Mouse (Mus musculus) liver, embryonic 14 days (tissue): Measurements from ENCODE around the gene Btbd35f2. TPM values are rescaled to one million over a fixed set of nuclear protein-coding genes. Genes with fewer than 3 reads are reported as not detected.

ENCODE experiments used
- polyA plus RNA-seq: library from polyadenylated mRNA; depleted of rRNA; stranded (reverse); fragments of >200 nt; gene quantifications from 2 replicates; pipeline ENCODE4 v1.2.3, GENCODE M21; 2012; rRNA removed

Btbd35f2 gene
- polyA plus RNA-seq, result not detected in 2 replicates

DNA sequence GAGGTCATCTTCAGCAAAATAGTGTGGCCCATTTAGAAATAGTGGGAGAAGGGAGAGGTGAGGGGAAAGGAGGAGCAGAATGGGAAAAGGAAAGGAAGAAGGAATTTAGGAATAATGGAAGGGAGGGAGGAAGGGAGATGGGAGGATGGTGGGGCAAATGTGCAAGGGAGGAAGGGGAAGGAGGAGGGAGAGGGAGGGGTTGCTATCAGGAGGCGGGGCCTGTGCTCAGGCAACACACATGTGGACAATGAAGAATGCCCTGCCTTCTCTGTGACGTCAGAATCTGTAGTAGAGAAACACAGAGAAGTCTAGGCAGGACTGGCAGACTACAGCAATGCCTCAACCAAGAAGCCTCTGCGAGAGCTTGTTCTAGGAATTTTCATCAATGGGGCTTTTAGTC lies at the start of gene Btbd35f2:
TSS of gene Btbd35f2 (plus strand) at position 301 of the 400 bp plus-strand sequence.

Other genes with a start within 250 kb of the Btbd35f2 start
- gene Btbd35f22, start 230.6 kb upstream of the Btbd35f2 start, polyA plus RNA-seq, result not detected in 2 replicates